Mouse (Mus musculus) MN1 (cell line): ENCODE data around the gene Arl6ip4.

ENCODE experiments used
- DNase-seq: peaks from one replicate; pipeline ENCODE4 v3.0.0-alpha.2; 2016; ENCODE audit warnings: low spot score

The Arl6ip4 gene

DNA sequence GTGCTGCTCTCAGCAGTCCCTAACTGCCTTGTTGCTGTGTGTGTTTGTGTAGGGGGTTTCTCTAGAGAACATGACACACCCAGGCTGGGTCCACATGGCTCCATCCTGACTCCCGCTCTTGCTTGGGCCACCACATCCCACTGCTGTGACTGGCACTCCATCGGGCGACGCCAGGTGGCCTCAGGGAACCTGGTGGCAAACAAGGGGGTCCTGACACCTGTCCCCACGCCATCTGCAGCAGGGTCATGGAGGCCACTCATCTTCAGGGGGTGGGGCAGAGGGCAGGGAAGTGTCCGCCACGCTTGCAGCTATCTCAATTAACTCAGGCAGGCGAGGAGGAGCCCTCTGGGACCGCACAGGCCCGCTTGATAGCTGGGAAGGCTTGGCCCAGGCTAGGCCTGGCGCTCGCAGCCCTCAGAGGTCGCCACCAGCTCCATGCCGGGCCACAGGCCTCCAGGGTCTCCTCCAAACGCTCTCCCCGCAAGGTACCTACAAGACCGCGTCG is 20.8 kb upstream of the Arl6ip4 start:
- no peak for DNase-seq

DNA sequence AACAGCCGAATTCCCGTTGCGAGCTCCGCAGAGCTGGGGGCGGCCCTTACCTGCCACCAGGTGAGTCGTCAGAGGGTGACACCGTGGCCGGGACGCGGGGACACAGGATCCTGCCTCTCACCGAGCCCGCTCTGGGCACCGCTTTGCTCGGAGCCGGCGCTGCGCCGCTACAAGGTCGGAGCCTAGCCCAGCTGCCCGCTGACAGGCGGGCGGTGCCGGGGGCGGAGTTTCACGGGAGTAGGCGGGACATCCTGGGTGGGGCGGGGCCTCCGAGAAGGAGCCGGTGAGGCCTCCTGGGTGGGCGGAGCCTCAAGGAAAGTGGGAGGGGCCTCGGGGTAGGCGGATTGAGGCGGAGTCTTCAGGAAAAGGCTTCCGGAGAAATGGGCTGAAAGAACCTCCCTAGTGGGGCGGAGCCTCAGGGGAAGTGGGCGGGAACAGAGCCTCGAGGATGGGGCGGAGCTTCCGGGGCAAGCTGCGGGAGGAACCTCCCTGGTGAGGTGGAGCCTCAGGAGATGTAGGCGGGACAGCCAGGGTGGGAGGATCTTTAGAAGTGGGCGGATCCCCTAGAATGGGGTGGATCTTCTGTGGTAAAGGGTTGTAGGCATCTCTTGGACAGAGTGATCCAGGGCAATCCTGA is 20.2 kb upstream of the Arl6ip4 start, which contains the start of gene Abcb9:
Gene Abcb9, minus strand, starts transcription at position 203 of the 637 bp plus-strand sequence.
- no peak for DNase-seq

DNA sequence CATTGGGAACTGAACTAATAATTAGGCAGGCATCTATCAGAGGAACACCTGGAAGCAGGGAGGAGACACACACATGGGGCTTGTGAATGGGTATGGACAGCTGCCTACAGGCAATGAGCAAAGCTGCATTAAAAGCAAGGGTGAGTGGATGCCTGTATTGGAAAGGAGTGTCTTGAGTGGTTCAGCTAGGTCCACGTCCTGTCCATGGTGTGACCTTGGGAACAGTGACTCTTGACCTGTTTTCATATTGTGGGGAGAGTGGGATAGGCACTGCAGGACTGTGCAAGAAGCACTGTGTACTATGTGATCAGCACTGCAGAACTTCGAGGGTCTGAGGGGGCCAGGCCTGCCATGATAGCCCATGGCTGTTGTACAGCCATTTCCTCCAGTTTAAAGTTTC is 17.0 kb upstream of the Arl6ip4 start:
- no peak for DNase-seq

DNA sequence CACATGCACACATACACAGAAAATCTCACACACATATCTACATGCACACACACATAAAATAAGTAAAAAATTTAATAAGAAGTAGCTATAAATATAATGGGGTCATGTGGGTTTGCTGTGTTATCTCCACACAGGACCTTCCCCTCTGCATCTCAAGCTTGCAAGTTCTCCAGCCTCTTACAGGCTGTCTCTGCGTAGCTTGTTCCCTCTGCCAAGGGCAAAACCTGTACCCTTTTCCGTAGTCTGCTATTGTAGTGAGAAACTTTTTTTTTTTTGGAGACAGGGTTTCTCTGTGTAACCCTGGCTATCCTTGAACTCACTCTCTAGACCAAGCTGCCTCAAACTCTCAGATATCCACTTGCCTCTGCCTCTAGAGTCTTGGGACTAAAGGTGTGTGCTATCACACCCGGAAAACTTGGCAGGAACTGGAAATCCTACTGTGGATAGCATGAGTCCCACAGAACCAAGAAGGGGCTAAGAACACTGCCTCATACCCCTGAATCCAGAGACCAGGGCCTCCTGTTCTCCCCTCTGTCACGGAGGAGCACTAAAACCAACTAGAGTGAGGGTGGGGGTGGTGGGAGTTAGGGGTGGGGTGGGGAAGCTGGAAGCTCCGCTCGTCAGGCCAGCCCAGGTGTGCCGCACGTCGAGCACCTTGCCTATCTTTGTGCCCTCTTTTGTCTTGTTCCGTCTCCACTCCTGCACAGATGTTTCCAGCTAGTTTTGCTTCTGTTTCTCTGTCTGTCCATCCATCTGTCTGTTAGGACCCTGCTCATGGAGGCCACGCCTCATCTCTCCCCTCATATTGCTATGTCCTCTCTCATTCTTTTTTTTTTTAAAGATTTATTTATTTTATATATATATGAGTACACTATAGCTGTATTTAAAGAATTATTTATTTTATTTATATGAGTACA is 15.5 kb upstream of the Arl6ip4 start:
- no peak for DNase-seq

DNA sequence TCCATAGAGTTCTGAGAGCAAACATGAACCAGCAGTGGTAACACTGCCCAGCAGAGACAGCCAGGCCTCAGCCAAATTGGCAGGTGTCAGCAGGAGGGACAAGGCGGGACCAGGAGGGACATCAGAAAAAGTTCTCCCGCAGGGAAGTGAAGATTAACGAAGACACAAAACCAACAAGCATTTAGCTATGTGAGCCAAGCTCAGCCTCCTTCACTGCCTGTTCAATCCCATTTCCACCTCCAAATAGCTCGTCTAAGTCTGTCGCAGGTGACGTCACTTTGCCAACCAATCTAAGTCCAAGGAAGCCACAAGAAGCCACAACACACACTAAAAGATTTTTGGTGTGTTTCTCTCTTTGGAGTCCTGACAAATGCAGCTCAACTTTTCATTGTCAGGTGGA is 13.6 kb upstream of the Arl6ip4 start:
- no peak for DNase-seq

DNA sequence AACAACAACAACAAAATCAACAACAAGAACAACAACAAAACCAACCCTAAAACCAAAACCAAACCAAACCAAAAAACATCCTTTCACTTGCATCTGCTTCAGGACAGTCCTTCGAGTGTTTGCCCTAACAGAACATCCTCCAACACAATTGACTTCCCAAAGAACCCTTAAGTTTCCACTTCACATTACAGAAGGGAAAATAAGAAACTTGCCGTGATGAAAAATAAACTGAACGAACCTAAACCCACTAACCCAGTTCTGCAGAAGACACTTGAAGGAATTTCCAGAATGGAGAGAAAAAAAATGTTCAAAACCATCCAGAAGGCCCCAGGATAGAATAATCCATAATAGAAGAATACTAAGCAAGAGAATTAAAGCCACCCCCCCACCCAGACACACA is 12.9 kb upstream of the Arl6ip4 start:
- DNase-seq, result no peak

DNA sequence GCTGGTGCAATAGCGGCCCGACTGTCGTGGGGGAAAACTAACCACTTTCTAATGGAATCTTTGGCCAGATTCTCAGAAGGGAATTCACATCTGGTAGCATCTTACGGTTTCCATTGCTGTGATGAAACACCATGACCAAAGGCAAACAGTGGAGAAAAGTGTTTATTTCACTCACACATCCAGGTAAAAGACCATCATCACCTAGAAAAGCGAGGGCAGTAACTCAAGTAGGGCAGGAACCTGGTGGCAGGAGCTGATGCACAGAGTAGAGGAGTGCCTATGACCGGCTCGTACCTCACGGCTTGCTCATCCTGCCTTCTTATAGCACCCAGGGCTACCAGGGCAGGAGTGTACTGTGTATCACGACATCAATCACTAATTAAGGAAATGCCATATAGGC is 12.3 kb upstream of the Arl6ip4 start:
- DNase-seq, result no peak

DNA sequence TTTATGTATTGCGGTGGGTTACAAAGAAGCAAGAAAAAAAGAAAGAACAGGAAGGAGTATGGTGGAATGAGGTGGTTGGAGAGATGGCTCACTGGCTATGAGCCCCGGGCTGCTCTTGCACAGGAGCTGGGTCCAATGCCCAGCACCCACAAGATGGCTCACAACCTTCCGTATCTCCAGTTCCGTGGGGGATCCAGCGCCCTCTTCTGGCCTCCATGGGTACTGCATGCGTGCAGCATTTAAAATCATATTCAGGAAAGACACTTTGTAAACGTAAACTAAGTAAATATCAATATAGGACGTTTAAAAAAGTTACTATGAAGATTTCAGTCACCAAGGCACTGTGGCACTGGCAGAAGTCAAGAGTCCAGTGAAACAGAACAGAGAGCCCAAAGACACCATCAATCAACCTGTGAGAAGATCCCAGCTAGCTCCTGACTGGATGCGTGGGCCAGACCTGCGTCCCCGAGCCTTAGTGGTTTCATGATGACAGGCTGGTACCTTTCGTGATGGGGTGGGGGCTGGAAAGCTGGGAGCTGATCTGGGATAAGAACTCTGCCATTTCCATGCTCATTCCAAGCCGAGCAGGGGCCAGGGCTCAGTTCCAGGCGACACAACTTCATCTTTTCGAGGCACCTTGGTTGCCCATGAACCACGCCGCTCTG is 4.7 kb upstream of the Arl6ip4 start:
- DNase-seq, result peak; percentile 62

DNA sequence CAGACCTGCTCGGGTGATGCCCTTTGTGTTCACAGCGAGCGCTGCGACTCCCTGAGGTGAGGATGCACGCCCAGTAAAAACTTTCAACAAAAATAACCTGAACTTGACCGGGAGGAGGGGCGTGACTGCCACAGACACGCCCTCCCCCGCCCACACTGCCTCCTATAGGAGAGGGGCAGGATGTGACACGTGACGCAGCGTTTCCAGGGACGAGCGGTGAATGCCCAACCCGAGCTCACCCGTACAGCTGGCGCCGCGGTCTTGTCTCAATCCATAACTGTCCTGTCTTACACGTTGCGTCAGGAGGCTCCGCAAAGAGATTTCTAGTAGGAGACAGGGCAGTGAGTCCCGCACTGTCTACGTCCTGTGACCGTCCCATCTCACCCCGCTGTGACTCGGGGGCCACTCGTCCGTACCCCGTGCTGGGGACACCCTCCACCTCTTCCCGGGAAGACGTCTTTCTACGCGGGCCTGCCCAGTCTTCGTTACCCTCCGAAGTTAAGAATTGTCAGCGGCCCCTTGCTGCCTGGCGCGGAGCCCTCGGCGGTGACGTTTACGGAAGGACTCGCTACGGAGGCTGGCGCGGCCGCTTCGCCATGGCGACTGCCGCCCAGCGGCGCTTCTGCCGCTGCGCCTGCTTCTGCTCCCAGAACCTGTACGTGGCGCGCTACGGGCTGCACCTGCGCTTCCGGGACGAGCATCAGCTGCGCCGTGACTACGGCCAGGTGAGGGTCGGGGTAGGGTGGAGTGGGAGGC is 4.0 kb upstream of the Arl6ip4 start, which contains the start of gene Ogfod2:
Gene Ogfod2, plus strand, starts transcription at position 556 of the 756 bp plus-strand sequence.
- DNase-seq, result peak; percentile 95

DNA sequence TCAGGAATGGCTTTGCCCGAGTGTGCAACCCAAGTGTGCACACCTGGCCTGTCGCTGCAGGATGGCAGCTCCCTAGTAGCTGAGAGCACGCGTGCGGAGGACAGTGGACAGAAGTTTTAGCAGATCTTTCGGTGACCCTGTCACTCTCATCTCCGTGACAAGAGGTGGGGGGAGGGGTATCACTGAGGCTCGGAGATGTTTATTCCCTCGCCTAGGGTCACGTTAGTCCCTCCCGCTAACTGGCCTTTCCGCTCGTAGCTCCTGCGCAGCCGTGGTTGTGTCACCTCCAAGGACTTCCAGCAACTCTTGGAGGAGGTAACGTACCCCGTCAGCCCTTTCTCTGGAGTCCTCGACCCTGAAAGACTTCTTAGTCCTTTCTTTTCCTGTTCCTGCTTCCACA is 3.4 kb upstream of the Arl6ip4 start:
- DNase-seq, result peak; percentile 60

DNA sequence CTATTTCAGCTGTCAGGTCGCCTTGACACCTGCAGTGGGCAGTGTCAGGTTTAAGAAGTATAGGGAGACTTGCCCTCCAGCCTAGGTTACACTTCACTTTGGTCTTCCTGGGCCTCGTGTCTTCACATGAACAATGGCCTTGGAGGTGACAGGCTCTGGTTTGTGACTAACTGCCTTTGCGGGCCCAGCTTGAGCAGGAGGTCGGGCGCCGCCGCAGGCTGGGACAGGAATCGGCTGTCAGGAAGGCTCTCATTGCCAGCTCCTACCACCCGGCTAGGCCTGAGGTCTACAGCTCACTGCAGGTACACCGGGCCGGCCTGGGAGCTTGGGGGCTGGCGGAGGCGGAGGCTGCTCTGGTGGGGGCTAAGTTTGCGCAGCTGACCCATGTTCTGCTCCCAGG is 2.9 kb upstream of the Arl6ip4 start:
- DNase-seq, result peak; percentile 79

DNA sequence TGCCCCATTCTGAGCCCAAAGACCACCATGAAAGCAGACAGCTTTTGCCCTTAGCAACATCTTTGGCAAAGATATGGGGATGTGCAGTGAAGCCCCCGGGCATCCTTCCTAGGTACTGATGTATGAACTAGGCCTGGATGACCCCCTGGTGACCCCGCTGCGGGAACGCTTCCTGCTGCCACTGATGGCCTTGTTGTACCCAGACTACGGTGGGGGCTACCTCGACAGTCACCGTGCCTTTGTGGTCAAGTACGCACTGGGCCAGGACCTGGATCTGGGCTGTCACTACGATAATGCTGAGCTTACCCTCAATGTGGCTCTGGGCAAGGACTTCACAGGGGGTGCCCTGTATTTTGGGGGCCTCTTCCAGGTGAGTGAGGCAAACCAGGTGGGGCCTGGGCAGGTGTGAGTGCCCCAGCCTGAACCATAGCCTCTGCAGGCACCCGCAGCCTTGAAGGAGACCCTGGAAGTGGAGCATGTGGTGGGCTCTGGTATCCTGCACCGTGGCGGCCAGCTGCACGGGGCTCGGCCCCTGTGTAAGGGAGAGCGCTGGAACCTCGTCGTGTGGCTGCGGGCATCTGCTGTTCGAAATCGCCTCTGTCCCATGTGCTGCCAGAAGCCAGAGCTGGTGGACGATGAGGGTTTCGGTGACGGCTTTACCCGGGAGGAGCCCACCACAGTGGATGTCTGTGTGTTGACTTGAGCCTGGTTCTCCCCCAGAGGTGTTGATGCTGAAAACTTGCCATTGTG is 1.4 kb upstream of the Arl6ip4 start:
- no peak for DNase-seq

DNA sequence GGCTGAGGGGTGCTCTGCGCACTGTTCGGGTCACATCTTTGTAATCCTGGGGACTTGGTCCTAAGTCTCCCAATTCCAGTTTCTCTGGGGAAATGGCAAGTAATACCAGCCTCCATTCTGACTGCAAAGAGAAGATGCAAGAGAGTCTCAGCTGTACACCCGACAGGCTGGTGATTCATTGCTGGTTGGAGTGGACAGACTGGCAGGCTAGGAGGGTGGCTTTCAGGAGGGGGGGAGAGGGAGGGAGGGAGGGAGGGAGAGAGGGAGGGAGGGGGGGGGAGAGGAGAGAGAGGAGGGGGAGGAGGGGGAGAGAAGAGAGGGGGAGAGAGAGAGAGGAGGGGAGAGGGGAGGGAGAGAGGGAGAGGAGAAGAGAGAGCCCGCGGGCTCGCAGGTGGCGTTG is 358 bp upstream of the Arl6ip4 start:
- peak; percentile 50 for DNase-seq

DNA sequence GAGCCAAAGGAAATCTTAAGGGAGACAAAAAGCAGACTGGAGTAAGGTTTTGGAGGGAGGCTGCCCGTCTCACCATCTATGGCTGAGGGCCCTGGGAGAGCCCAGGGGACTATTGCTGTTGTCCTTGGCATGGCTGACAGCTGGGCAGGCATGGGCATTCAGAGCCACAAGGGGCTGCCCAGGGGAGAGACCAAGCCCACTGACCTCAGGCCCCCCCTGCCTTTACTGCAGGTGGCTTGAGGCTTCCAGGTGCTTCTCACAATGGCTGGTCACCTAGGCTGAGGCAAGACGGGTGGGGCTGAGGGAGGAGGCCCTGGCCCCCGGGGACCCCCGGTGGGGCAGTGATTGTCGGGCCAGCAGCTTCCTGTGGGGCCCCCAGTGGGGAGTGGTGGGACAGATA is 3.3 kb downstream of the Arl6ip4 start:
- DNase-seq, result no peak

DNA sequence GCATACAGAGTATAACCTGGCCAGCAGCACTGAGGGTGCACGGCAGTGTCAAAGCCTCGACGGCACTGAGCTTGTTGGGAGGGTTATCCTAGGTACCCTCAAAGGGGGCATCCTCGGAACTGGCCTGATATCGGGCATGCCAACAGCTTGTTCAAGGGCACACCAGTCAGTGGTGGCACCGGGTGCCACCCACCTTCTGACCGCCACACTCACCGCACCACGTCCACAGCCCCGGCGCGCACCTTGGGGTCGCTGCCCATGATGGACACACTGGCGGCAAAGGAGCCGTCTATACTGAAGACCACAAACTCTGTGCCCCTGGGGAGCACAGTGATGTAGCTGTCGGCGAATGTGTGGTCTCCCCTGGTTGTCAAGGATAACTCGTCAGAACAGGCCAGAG is 6.5 kb downstream of the Arl6ip4 start:
- DNase-seq, result no peak

DNA sequence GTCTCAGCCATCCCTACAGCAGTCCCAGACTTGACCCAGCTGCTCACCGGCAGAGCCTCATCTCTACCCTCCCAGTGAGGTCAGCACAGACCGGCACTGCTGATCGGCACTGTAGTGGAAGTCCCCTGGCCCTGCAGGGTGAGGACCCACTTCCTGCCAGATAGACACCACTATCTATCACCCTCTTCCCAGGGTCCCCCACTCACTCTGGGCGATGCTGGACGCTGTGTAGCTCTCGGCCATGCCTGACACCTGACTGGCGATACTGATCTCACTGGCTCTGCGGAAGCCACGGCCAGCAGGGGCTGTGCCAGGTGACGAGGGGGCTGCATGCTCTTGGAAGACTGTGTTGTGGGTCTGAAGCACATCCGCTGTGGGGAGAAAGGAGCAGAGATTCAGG is 9.2 kb downstream of the Arl6ip4 start:
- DNase-seq, result no peak

DNA sequence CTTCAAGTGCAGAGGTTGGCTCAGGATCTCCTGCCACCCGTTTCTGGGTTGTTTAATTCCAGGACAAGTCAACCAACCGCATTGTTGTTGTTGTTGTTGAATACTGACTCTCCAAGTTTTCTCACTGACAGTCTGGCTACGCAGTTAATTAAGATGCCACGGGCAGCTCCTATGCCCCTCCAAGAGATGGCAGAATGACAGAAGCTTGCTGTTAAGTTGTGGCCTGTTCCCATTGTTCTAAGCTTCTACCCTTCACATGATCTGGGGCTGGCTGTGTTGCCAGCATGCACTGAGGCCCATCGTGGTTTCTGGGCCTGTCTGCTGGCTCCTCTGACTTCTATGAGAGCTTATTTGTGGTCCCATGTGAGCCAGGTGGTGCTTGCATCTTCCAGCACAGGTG is 18.4 kb downstream of the Arl6ip4 start:
- DNase-seq, result no peak

DNA sequence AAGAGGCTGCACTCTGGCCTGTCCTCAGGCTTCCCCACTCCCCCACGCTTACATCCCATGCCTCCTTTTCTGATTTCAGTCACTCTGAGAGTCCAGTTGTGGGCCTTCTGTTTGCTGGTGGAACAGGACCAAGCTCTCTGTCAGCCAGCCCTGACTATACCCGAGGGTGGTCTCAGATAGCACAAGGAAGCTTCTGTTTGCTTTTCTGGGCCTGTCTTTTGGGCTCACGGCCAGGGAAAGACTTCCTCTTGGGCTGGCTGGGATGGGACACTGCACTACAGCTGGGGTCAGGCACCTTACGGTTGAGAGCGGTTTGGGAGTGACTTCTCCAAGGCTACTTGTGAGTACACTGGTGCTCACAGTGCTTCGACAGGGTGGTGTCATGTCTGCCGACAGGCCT is 22.2 kb downstream of the Arl6ip4 start:
- DNase-seq, result no peak

DNA sequence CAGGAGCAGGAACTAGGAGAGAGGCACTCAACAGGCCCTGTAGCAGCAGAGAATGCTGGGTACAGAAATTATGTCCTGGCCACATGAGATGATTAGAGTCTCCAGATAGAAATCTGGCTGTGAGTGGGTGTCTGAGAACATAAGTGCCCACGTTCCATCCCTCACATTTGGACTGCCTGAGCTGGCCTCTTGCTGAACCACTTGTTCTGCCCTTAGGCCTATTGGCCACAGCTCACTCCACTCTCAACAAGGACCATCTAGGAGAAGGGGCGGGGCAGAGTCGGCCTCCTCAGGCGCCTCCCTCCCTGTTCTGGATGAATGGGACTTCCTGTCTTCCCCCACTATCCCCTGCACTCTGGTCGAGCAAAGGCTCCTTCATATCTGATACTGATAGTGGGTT is 33.1 kb downstream of the Arl6ip4 start:
- DNase-seq, result no peak

DNA sequence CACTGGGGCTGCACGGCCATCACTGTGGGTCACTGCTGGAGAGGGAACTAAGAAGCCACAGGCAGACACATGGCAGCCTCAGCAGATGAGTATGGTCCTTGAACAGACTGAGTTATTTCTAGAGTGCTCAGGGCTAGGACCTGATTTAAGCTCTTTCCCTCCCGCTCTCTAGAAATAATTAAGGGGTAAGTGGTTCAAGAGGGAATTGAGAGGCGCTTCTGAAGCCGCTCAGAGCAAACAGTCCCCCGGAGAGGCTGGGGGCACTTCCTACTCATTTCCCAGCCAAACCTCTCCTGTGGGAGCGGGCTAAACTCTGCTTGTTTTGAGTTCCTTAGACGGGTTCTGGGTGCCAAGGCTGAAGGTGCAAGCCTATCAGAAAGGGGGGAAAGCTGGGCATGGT is 35.0 kb downstream of the Arl6ip4 start:
- no peak for DNase-seq

DNA sequence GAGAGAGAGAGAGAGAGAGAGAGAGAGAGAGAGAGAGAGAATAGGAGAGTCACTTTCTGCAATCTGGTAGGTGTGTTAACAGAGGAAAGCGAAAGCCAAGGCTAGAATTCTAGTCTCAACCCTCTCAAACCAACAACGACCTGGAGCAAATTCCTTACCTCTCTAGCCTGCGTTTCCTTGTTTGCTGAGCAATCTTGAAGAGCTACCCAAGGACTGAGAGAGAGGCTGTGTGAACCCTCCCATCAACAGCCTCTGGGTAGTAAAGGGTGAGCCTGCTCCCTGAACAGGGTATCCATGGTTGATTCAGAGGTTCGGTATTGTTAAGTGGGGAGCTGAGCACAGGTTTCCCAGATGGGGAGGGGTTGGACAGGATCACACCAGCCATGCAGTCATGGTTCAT is 36.8 kb downstream of the Arl6ip4 start:
- DNase-seq, result no peak
